Mouse (Mus musculus) cortical plate, adult 2 months (tissue): Measurements from ENCODE around the gene Fam83b.

Source experiments
- CTCF ChIP-seq: fragments of 200-500 bp; IDR thresholded peaks from 2 replicates; pipeline ENCODE4 v1.5.1; 2011; ENCODE audit warnings: mild to moderate bottlenecking, control low read depth, low read length; ENCODE audit not compliant: insufficient read depth; ENCODE audit errors: extremely low read depth
- POLR2A ChIP-seq: fragments of 200-500 bp; IDR thresholded peaks from 2 replicates; pipeline ENCODE4 v1.6.1; 2011; ENCODE audit warnings: mild to moderate bottlenecking, low read length, control low read depth; ENCODE audit not compliant: insufficient read depth; ENCODE audit errors: extremely low read depth

GRCm38 (mm10) chr9:76553758-76554157 lies 13.2 kb downstream of the Fam83b start:
- no peak for TF ChIP-seq CTCF
- no peak for TF ChIP-seq POLR2A
